Mouse (Mus musculus): ENCODE results near the gene Acap2.

DNA sequence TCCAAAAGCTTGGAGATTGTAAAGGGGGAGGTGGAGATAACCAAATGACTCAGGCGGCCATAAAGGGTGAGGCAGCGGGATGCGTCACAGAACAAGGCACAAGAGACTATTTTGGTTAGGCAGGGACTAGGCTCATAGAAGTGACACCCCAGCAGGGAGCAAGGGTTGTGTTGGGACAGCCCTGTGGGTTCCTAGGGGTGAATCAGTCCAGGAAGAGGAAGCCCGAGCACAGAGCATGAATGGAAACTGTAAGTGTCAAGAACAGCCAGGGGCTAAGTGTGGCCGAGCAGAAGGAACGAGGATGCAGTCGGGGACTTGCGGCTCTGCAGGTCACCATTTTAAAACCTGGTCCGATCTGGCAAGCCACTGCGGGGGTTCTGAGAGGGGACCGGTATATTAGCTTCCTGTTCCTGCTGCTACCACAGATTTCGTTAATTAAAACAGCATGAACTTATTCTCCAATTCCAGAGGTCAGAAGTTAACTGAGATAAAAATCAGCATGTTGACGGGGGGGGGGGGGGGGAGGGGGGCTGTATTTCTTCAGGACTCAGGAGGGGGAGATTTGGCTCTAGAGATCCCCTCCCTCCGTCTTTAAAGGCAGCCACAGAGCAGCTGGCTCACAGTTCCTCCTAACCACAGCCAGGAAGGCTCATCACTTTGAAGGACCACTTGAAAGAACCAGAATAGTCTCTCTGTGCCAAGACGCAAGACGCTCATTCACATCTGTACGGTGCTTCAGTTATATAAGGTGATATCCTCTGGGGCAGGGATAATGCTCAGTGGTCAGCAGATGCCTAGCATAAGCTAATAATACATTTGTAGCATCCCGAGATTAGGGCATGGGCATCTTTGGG lies 34.6 kb upstream of the Acap2 start:
- TF ChIP-seq POLR2A (IDR thresholded peaks at IDR 0.05; ENCODE audit: borderline replicate concordance, low read depth, low read length) = no peak
- TF ChIP-seq CTCF (IDR thresholded peaks at IDR 0.05; ENCODE audit: low read depth, low read length) = no peak

All from bone marrow macrophage, adult 2 months (primary cell).